Mouse (Mus musculus): ENCODE results near the gene Cxcr3. TPM values are rescaled to one million over a fixed set of nuclear protein-coding genes. Genes with fewer than 3 reads are reported as not detected.

Cxcr3 gene
- total RNA-seq, 2 experiments from 2014 or later = 0.25 TPM; not detected in 1

Other genes with a start within 250 kb of the Cxcr3 start
- gene Taf1, start 201.5 kb downstream of the Cxcr3 start, total RNA-seq (2021) = 10 to 100 TPM; 14.0 to 17.4 TPM
- gene Ogt, start 94.2 kb downstream of the Cxcr3 start, total RNA-seq (2021) = 10 to 100 TPM; 56.0 to 62.5 TPM
- not detected for gene Gm4779, start 60.2 kb upstream of the Cxcr3 start, total RNA-seq (2021)
- not detected for gene 8030474K03Rik, start 60.4 kb upstream of the Cxcr3 start, total RNA-seq (2021)
- gene Nhsl2, start 115.1 kb upstream of the Cxcr3 start, total RNA-seq (2021) = 1 to 10 TPM; 3.3 to 3.4 TPM